Mouse (Mus musculus) intestine, postnatal 0 days (tissue): ENCODE results near the gene Tmem50a. TPM values are rescaled to one million over a fixed set of nuclear protein-coding genes. Genes with fewer than 3 reads are reported as not detected.

Experiments used
- ATAC-seq: fragments of 200-750 bp; cut with Nextera tagmentation; 2 replicates; pipeline ENCODE4 v1.8.0; 2017; ENCODE audit warnings: mild to moderate bottlenecking, moderate TSS enrichment, moderate library complexity
- H3K27ac ChIP-seq: fragments of 300-500 bp; sonication (generic); 2 replicates; pipeline ENCODE4 v1.5.1; 2014; ENCODE audit warnings: mild to moderate bottlenecking, low read depth, low read length, moderate library complexity
- H3K27me3 ChIP-seq: fragments of 300-500 bp; sonication (generic); replicated peaks from 2 replicates; pipeline ENCODE4 v1.6.1; 2014; ENCODE audit warnings: low read length, mixed read lengths; ENCODE audit not compliant: control insufficient read depth, insufficient read depth
- H3K36me3 ChIP-seq: fragments of 300-500 bp; sonication (generic); 2 replicates; pipeline ENCODE4 v1.6.1; 2014; ENCODE audit warnings: mild to moderate bottlenecking, moderate library complexity; ENCODE audit not compliant: control insufficient read depth, insufficient read depth
- H3K4me1 ChIP-seq: fragments of 300-500 bp; sonication (generic); replicated peaks from 2 replicates; pipeline ENCODE4 v1.6.1; 2014; ENCODE audit warnings: antibody characterized with exemption, low read length, mixed read lengths; ENCODE audit not compliant: control insufficient read depth, insufficient read depth
- H3K4me2 ChIP-seq: fragments of 300-500 bp; sonication (generic); replicated peaks from 2 replicates; pipeline ENCODE4 v1.6.1; 2014; ENCODE audit warnings: low read depth, mild to moderate bottlenecking, moderate library complexity
- H3K4me3 ChIP-seq: fragments of 300-500 bp; sonication (generic); 2 replicates; pipeline ENCODE4 v1.5.1; 2014; ENCODE audit warnings: low read depth, low read length
- H3K9ac ChIP-seq: fragments of 300-500 bp; sonication (generic); 2 replicates; pipeline ENCODE4 v1.6.1; 2014; ENCODE audit warnings: mild to moderate bottlenecking, low read depth, low read length
- H3K9me3 ChIP-seq: fragments of 300-500 bp; sonication (generic); 2 replicates; pipeline ENCODE4 v1.6.1; 2016; ENCODE audit warnings: mixed run types; ENCODE audit not compliant: control insufficient read depth
- CTCF ChIP-seq: sonication (generic); IDR thresholded peaks from 2 replicates; pipeline ENCODE4 v1.5.1; 2016; ENCODE audit warnings: low read depth, mild to moderate bottlenecking, control low read depth, antibody characterized with exemption, moderate library complexity
- WGBS: fragments of 180-500 bp; shearing (Covaris S2); extraction: QIAGEN DNeasy Blood & Tissue Kit; methylation state at CpG from one replicate; pipeline ENCODE4 v1.1.7; 2014; 5-methylcytosine and 5-hydroxymethylcytosine counted together
- polyA plus RNA-seq: library from polyadenylated mRNA; unstranded; fragments of >200 nt; fragmentation: Nextera tagmentation; extraction: Ambion mirVana; gene quantifications from 2 replicates; pipeline ENCODE4 v1.2.1, GENCODE M21; 2015

The Tmem50a gene
- polyA plus RNA-seq, 1 experiment from 2014 or later = 129 TPM

- WGBS = 65% methylated on average over 6 of the region's 6 CpGs
- ATAC-seq = no peak
- H3K27ac ChIP-seq = no peak overlapping the region
Observed at GRCm38 (mm10) chr4:134861884-134862283, 52.9 kb downstream of the Tmem50a start.

GRCm38 (mm10) chr4:134858494-134858893, 56.3 kb downstream of the Tmem50a start:
- Histone ChIP-seq H3K27me3 (no peaks in the 10 kb centered on the region), H3K4me1 (no peaks in the 10 kb centered on the region), H3K36me3 (no peaks in the 10 kb centered on the region), H3K27ac (no peak overlapping the region), H3K4me3 (no peak overlapping the region), H3K4me2 (no peak overlapping the region), H3K9ac (no peak overlapping the region), H3K9me3 (no peaks in the 10 kb centered on the region)
- no peak for TF ChIP-seq CTCF
- 85% methylated on average over 4 of the region's 4 CpGs for WGBS
- no peak for ATAC-seq

More at GRCm38 (mm10) chr4:134861884-134862283, 52.9 kb downstream of the Tmem50a start:
- Histone ChIP-seq H3K27me3 (no peaks in the 10 kb centered on the region), H3K4me3 (no peak overlapping the region), H3K9me3 (no peaks in the 10 kb centered on the region), H3K9ac (no peak overlapping the region), H3K4me2 (no peak overlapping the region), H3K36me3 (no peaks in the 10 kb centered on the region), H3K4me1 (no peaks in the 10 kb centered on the region)
- no peak for TF ChIP-seq CTCF

- no peak overlapping the region for H3K9ac ChIP-seq
- 0 out of 2 replicates have a peak, but pooled peaks cover 2% of the 10 kb centered on the region for H3K4me1 ChIP-seq
- no peaks in the 10 kb centered on the region for H3K27me3 ChIP-seq
- no peak overlapping the region for H3K27ac ChIP-seq
- ATAC-seq = no peak
- H3K4me2 ChIP-seq = no peak overlapping the region
- no peaks in the 10 kb centered on the region for H3K36me3 ChIP-seq
- no peaks in the 10 kb centered on the region for H3K9me3 ChIP-seq
- H3K4me3 ChIP-seq = no peak overlapping the region
- no peak for TF ChIP-seq CTCF
- 43% methylated on average over 5 of the region's 5 CpGs for WGBS
Observed at GRCm38 (mm10) chr4:134856501-134856900, 58.3 kb downstream of the Tmem50a start.

GRCm38 (mm10) chr4:134856056-134856455, 58.8 kb downstream of the Tmem50a start:
- Histone ChIP-seq H3K4me2 (no peak overlapping the region), H3K36me3 (no peaks in the 10 kb centered on the region), H3K27ac (no peak overlapping the region), H3K27me3 (no peaks in the 10 kb centered on the region), H3K9me3 (no peaks in the 10 kb centered on the region), H3K4me3 (no peak overlapping the region), H3K4me1 (0 out of 2 replicates have a peak, but pooled peaks cover 2% of the 10 kb centered on the region), H3K9ac (no peak overlapping the region)
- no peak for TF ChIP-seq CTCF
- ATAC-seq = no peak
- WGBS = 54% methylated on average over 5 of the region's 5 CpGs

- TF ChIP-seq CTCF = no peak
- Histone ChIP-seq H3K27ac (no peak overlapping the region), H3K9ac (no peak overlapping the region), H3K4me2 (no peak overlapping the region), H3K9me3 (no peaks in the 10 kb centered on the region), H3K36me3 (no peaks in the 10 kb centered on the region), H3K4me3 (no peak overlapping the region), H3K27me3 (no peaks in the 10 kb centered on the region), H3K4me1 (0 out of 2 replicates have a peak, but pooled peaks cover 2% of the 10 kb centered on the region)
- no peak for ATAC-seq
- 62% methylated on average over 3 of the region's 3 CpGs for WGBS
Observed at GRCm38 (mm10) chr4:134855371-134855770, 59.5 kb downstream of the Tmem50a start.

- Histone ChIP-seq H3K27ac (peak overlapping the region; percentile 87), H3K27me3 (no peaks in the 10 kb centered on the region), H3K36me3 (no peaks in the 10 kb centered on the region), H3K4me3 (peak overlapping the region; percentile 93), H3K4me1 (0 out of 2 replicates have a peak, but pooled peaks cover 2% of the 10 kb centered on the region), H3K4me2 (peak overlapping the region; percentile 95), H3K9me3 (no peaks in the 10 kb centered on the region), H3K9ac (peak overlapping the region; percentile 50)
- 2% methylated on average over 85 of the region's 91 CpGs for WGBS
- 0 out of 2 replicates have a peak, but pooled peaks have one; percentile 12 for TF ChIP-seq CTCF
- ATAC-seq = peak; percentile 92
Observed at GRCm38 (mm10) chr4:134853637-134854485, 61.0 kb downstream of the Tmem50a start.
